Mouse (Mus musculus) myocyte (in vitro differentiated cells): ENCODE results near the gene Pcyox1. TPM values are rescaled to one million over a fixed set of nuclear protein-coding genes. Genes with fewer than 3 reads are reported as not detected.
"Not testable (repeated sequence)": the region's sequence is repeated elsewhere in the genome, so short reads cannot be mapped to it uniquely, and the experiment has no call there.

ENCODE experiments used
- H3K27me3 ChIP-seq: one replicate; pipeline ENCODE4 v1.6.1; 2011; ENCODE audit not compliant: control insufficient read depth, insufficient read depth, insufficient read length
- H3K36me3 ChIP-seq: one replicate; pipeline ENCODE4 v1.6.1; 2011; ENCODE audit not compliant: control insufficient read depth, insufficient read depth
- H3K4me2 ChIP-seq: one replicate; pipeline ENCODE4 v1.6.1; 2011; ENCODE audit warnings: low read depth, control low read depth
- H3K4me3 ChIP-seq: one replicate; pipeline ENCODE4 v1.5.1; 2011; ENCODE audit warnings: mild to moderate bottlenecking, control low read depth, moderate library complexity
- H3K79me2 ChIP-seq: one replicate; pipeline ENCODE4 v1.6.1; 2011; ENCODE audit not compliant: control insufficient read depth, insufficient read depth
- H3ac ChIP-seq: one replicate; pipeline ENCODE4 v1.6.1; 2011; ENCODE audit not compliant: control insufficient read depth, insufficient read length
- CEBPB ChIP-seq: IDR thresholded peaks from 2 replicates; pipeline ENCODE4 v1.6.1; 2011; ENCODE audit warnings: mild to moderate bottlenecking, moderate library complexity; ENCODE audit not compliant: poor library complexity, insufficient read depth, severe bottlenecking
- E2F4 ChIP-seq: IDR thresholded peaks from one replicate; pipeline ENCODE4 v1.6.1; 2011; ENCODE audit warnings: mild to moderate bottlenecking, control low read depth, moderate library complexity; ENCODE audit not compliant: insufficient read depth
- MAX ChIP-seq: IDR thresholded peaks from one replicate; pipeline ENCODE4 v1.6.1; 2011; ENCODE audit warnings: low read depth, mild to moderate bottlenecking, control low read depth
- MYOD1 ChIP-seq, 3 experiments: IDR thresholded peaks; one replicate each; pipeline ENCODE4 v1.6.1; 2011; ENCODE audit warnings: control low read depth in 2 of 3, low read depth in 2 of 3, mild to moderate bottlenecking in 2 of 3, moderate library complexity in 1 of 3; ENCODE audit not compliant: insufficient read length in 2 of 3, control insufficient read depth in 1 of 3
- MYOG ChIP-seq, 3 experiments: IDR thresholded peaks; one replicate each; pipeline ENCODE4 v1.6.1; 2011; ENCODE audit warnings: control low read depth in 2 of 3, low read depth in 2 of 3, mild to moderate bottlenecking in 2 of 3; ENCODE audit not compliant: insufficient read length in 2 of 3, control insufficient read depth in 1 of 3, insufficient read depth in 1 of 3
- POLR2A ChIP-seq: IDR thresholded peaks from one replicate; pipeline ENCODE4 v1.6.1; 2011; ENCODE audit warnings: low read depth, mild to moderate bottlenecking, control low read depth, moderate library complexity; ENCODE audit not compliant: insufficient read length
- POLR2AphosphoS2 ChIP-seq: IDR thresholded peaks from one replicate; pipeline ENCODE4 v1.6.1; 2011; ENCODE audit warnings: low read depth, control low read depth; ENCODE audit not compliant: insufficient read length
- REST ChIP-seq: IDR thresholded peaks from one replicate; pipeline ENCODE4 v1.6.1; 2011; ENCODE audit warnings: mild to moderate bottlenecking, control low read depth, moderate library complexity; ENCODE audit not compliant: insufficient read depth, insufficient read length
- SRF ChIP-seq: IDR thresholded peaks from one replicate; pipeline ENCODE4 v1.6.1; 2011; ENCODE audit warnings: low read depth; ENCODE audit not compliant: control insufficient read depth, insufficient read length
- TCF12 ChIP-seq: IDR thresholded peaks from one replicate; pipeline ENCODE4 v1.6.1; 2011; ENCODE audit warnings: mild to moderate bottlenecking, control low read depth; ENCODE audit not compliant: poor library complexity, insufficient read depth, severe bottlenecking
- TCF3 ChIP-seq: IDR thresholded peaks from one replicate; pipeline ENCODE4 v1.6.1; 2011; ENCODE audit warnings: low read depth, control low read depth; ENCODE audit not compliant: insufficient read length
- USF1 ChIP-seq: IDR thresholded peaks from one replicate; pipeline ENCODE4 v1.6.1; 2011; ENCODE audit warnings: low read depth, mild to moderate bottlenecking, control low read depth, moderate library complexity
- polyA plus RNA-seq: library from polyadenylated mRNA; unstranded; fragments of >200 nt; fragmentation: generic; extraction: Trizol; gene quantifications from one replicate; pipeline ENCODE4 v1.2.1, GENCODE M21; 2012; ENCODE audit warnings: missing spikeins

Gene Pcyox1
- polyA plus RNA-seq, 1 experiment = 25.1 TPM

- H3K4me3 ChIP-seq = no peak overlapping the region
- H3K4me2 ChIP-seq = no peak overlapping the region
- no peak for TF ChIP-seq MYOG (IDR thresholded peaks at IDR 0.05; ENCODE audit: control insufficient read depth in 1 of 3, insufficient read depth in 1 of 3, insufficient read length in 2 of 3, low read depth in 2 of 3)
- no peak for TF ChIP-seq E2F4
- no peak for TF ChIP-seq MYOD1 (IDR thresholded peaks at IDR 0.05; ENCODE audit: control insufficient read depth in 1 of 3, insufficient read length in 2 of 3, low read depth in 2 of 3)
- no peak for TF ChIP-seq REST
- TF ChIP-seq POLR2A = no peak
- TF ChIP-seq TCF12 = no peak
- TF ChIP-seq TCF3 = no peak
- no peak for TF ChIP-seq MAX
- TF ChIP-seq SRF = no peak
- TF ChIP-seq CEBPB = no peak
- TF ChIP-seq USF1 = no peak
- TF ChIP-seq POLR2AphosphoS2 = no peak
- H3K27me3 ChIP-seq = no peaks in the 10 kb centered on the region
- H3ac ChIP-seq = no peak overlapping the region
- peaks cover 25% of the 10 kb centered on the region for H3K36me3 ChIP-seq
- H3K79me2 ChIP-seq = no peaks in the 10 kb centered on the region
These were observed 9.6 kb downstream of the Pcyox1 start for GRCm38 (mm10) chr6:86387313-86387712.

GRCm38 (mm10) chr6:86385362-86386104, 11.4 kb downstream of the Pcyox1 start:
- no peaks in the 10 kb centered on the region for H3K27me3 ChIP-seq
- H3K79me2 ChIP-seq = no peaks in the 10 kb centered on the region
- no peak overlapping the region for H3ac ChIP-seq
- no peak for TF ChIP-seq REST
- no peak for TF ChIP-seq TCF3
- no peak for TF ChIP-seq MYOG (IDR thresholded peaks at IDR 0.05; ENCODE audit: control insufficient read depth in 1 of 3, insufficient read depth in 1 of 3, insufficient read length in 2 of 3, low read depth in 2 of 3)
- TF ChIP-seq MAX = no peak
- no peak for TF ChIP-seq POLR2A
- no peak for TF ChIP-seq TCF12
- no peak for TF ChIP-seq POLR2AphosphoS2
- no peak for TF ChIP-seq CEBPB
- no peak for TF ChIP-seq USF1
- no peak for TF ChIP-seq SRF
- TF ChIP-seq E2F4 = no peak
- H3K4me2 ChIP-seq = no peak overlapping the region
- no peak overlapping the region for H3K4me3 ChIP-seq
- peaks cover 19% of the 10 kb centered on the region for H3K36me3 ChIP-seq

GRCm38 (mm10) chr6:86384692-86385091, 12.3 kb downstream of the Pcyox1 start:
- H3K27me3 ChIP-seq = no peaks in the 10 kb centered on the region
- no peak overlapping the region for H3K4me2 ChIP-seq
- H3K79me2 ChIP-seq = no peaks in the 10 kb centered on the region
- no peak overlapping the region for H3K4me3 ChIP-seq
- H3K36me3 ChIP-seq = peaks cover 11% of the 10 kb centered on the region
- TF ChIP-seq CEBPB (no peak), E2F4 (no peak), POLR2A (no peak), REST (no peak)
- H3ac ChIP-seq = no peak overlapping the region

- no peaks in the 10 kb centered on the region for H3K27me3 ChIP-seq
- no peak overlapping the region for H3ac ChIP-seq
- H3K4me2 ChIP-seq = no peak overlapping the region
- H3K79me2 ChIP-seq = no peaks in the 10 kb centered on the region
- no peak overlapping the region for H3K4me3 ChIP-seq
- TF ChIP-seq TCF12 (no peak), REST (no peak), TCF3 (no peak), SRF (no peak), POLR2A (no peak), POLR2AphosphoS2 (no peak), E2F4 (no peak), MAX (no peak)
- peaks cover 9% of the 10 kb centered on the region for H3K36me3 ChIP-seq
These were observed 13.6 kb downstream of the Pcyox1 start for GRCm38 (mm10) chr6:86383370-86383769.

GRCm38 (mm10) chr6:86382551-86382950, 14.4 kb downstream of the Pcyox1 start:
- no peak overlapping the region for H3K4me3 ChIP-seq
- TF ChIP-seq MAX (no peak), CEBPB (no peak), POLR2AphosphoS2 (no peak), TCF3 (no peak), POLR2A (no peak), USF1 (no peak), TCF12 (no peak)
- peaks cover 16% of the 10 kb centered on the region for H3K36me3 ChIP-seq
- H3ac ChIP-seq = no peak overlapping the region
- no peak overlapping the region for H3K4me2 ChIP-seq
- H3K79me2 ChIP-seq = no peaks in the 10 kb centered on the region
- no peaks in the 10 kb centered on the region for H3K27me3 ChIP-seq

- H3K79me2 ChIP-seq, H3ac ChIP-seq, H3K4me2 ChIP-seq, H3K27me3 ChIP-seq, H3K4me3 ChIP-seq: not testable (repeated sequence)
- peaks cover 25% of the 10 kb centered on the region for H3K36me3 ChIP-seq
These were observed 16.8 kb downstream of the Pcyox1 start for GRCm38 (mm10) chr6:86380112-86380511.
